Mouse (Mus musculus) cerebellum, adult 9-11 months (tissue): ENCODE results near the gene Crim1.
"Not testable (repeated sequence)": the region's sequence is repeated elsewhere in the genome, so short reads cannot be mapped to it uniquely, and the experiment has no call there.

ENCODE experiments used
- DNase-seq: peaks from one replicate; pipeline ENCODE4 v3.0.0; 2022

Gene Crim1

DNA sequence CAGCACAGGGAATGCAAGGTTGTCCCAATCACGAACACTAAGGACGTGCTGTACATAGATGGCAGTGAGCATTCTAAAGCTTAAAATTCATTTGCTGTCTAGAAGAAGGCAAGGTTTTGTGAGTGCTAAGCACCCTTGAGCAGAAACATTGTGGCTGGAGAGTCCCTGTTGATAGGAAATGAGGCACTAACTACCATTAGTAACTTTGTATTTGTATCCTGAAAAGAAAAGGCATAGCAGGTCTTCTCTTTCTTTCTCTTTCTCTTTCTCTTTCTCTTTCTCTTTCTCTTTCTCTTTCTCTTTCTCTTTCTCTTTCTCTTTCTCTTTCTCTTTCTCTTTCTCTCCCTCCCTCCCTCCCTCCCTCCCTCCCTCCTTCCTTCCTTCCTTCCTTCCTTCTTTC, 53.5 kb downstream of the Crim1 start:
- not testable (repeated sequence) for DNase-seq

DNA sequence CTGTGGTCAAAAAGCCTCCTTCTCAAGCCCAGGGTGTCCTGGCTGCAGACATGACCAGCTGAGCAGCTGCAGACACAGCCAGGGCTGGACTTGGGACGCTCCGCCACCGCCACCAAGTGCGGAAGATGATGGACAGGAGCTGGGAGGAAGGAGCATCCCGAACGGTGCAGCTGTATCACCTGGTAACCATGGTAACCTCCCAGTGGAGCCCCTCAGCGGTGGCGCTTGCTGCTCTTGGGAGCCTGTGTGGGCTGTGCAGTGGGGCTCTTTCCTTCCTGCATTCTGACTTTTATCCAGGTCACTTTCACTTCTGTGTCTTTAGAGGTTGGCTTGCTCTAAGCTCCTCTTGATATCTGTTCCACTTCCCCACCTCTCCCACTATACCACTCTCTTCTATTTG, 54.2 kb downstream of the Crim1 start:
- no peak for DNase-seq

DNA sequence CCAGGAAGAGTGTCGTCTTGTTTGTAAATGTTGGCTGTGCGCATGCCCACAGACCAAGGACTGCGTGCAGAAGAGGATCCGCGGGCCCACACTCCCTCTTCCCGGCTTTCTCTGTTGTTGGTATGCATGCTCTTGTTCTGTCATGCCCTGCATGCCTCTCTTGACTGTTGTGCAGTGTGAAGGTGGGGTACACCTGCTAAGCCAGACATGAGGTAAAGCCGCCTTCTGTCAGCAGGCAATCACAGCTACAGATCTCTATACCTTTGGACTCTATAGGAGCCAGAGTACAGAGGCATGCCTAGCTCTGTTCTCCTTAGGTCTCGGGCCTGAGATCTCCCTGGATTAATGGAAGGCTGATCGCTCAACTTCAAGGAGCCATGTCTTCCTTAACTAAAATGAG, 55.7 kb downstream of the Crim1 start:
- DNase-seq, result no peak

DNA sequence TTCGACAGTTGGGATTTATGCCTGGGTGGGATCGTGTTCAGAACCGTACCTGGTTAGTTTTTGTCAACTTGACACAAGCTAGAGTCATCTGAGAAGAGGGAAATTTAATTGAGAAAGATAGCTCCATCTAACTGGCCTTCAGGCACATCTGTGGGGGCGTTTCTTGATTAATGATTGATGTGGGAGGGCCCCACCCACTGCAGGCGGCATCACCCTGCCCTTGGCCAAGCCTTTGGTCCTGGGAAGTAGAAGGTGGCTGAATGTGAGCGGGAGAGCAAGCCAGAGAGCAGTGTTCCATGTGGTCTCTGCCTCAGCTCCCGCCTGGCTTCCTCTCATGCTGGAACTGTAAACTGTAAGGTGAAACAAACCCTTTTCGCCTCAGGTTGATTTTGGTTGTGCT, 56.5 kb downstream of the Crim1 start:
- DNase-seq, result no peak

DNA sequence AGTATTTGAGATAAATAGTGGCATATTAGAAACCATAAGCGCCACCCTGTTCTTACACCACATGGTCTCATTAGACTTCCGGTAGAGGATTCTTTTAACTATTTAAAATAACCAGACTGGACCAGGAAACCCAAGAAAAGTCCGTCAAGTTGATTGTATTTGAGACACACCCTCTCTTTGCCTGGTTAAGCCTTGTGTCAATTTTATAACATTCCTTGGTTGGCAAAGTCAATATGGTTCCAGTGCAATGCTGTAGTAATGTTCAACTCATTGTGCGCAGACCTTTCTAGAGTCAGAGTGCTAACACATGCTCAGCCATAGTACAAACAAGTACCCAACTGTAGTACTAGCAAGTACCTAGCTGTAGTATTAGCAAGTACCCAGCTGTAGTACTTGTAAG, 61.6 kb downstream of the Crim1 start:
- DNase-seq, result no peak

DNA sequence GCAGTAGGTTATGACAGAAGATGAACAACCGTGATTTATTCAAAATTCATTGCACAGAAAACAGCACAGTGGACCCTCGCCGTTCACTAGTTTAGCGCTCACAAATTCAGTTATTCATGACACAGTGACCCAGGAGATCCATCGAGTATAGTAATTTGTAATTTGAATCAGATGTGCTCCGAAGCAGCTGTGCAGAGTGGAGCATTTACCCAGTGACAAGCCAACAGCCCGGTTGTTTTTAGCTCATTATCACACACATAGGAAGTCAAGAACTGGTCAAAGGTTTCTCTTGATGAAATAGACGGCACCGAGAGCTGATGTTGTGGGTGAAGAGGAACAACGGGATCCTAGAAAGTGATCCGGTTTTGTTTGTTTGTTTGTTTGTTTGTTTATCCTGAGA, 64.1 kb downstream of the Crim1 start:
- no peak for DNase-seq

DNA sequence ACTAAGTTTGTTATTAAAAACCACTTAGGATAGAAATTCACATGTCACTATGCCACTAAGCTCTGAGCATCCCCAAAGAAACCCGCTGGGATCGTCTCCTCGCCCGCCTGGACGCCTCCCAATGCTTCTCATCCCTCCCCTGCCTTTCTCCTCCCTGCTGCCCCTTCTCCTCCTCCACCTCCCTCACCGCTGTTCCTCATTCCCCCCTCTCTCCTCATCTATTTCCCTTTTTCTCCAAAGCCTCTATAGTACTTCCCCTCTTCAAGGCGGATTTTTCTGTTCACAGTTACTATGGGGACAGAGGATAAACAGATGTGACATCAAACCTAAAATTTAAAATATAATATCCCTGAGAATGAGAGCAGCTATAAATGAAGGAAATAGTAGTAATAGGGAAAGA, 65.1 kb downstream of the Crim1 start:
- no peak for DNase-seq

DNA sequence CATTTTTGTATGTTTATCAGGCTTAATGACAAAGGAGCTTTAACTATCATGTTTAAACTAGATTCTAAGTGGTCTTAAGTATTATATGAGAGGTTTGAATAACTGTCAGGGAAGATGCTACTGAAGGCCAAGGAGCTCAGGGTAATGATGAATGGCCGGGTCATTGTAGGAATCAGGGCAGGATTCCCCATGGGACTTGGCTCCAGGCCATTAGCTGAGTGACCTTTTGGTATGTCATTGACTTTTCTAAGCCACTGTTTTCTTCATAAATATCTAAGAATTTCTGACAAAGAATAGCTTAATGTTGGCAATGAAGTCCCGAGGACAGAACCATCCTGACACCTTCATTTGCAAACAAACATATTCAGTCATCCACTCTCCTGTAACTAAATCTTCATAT, 66.2 kb downstream of the Crim1 start:
- no peak for DNase-seq

DNA sequence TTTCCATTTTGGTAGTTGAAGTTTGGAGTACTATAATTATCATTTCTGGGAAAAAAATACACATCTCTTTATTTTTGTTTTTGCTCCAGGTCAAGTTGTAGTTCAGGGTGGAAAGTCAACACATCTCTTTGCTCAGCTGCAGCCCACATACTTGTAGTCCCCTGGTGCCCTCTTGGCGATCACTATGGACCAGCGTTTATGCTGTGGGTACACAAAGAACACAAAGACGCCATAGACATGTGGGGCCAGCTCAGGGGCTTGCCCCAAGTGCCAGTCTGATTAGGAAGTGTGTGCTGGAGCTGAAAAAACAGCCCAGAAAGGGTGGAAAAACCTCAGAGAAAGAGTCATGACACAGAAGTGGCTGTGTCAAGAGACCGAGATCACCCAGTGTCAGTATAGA, 68.5 kb downstream of the Crim1 start:
- no peak for DNase-seq

DNA sequence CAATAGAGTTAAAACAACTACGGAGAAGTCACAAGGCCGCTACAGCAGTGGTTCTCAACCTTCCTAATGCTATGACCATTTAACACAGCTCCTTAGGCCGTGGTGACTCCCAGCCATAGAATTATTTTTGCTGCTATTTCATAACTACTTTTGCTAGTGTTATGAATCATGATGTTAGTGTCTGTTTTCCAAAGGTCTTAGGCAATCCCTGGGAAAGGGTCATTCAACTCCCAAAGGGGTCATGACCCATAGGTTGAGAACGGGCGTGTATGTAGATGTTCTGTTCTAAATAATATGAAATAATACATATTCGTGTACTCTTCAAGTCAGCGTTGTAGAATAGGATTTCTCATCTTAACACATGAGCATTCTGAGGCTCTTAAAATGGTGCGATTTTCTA, 69.3 kb downstream of the Crim1 start:
- no peak for DNase-seq

DNA sequence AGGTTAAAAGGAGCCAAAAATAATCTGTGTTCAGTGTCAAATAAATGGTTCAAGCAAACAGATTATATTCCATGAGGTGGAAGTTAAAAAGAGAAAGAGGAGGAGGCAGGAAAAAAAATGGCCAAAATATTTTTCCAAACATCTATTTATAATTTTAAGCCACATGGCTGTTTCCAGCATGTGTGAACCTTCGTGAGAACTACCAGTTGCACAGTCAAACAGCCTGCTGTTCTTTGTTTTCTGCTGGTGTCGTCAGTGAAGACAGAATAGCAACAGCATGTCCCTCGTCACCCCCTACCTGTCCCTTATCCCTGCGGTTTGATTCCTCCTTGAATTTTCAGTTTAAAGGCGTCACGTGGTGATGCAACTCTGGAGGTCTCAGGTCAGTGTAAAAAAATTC, 70.0 kb downstream of the Crim1 start:
- DNase-seq, result no peak

DNA sequence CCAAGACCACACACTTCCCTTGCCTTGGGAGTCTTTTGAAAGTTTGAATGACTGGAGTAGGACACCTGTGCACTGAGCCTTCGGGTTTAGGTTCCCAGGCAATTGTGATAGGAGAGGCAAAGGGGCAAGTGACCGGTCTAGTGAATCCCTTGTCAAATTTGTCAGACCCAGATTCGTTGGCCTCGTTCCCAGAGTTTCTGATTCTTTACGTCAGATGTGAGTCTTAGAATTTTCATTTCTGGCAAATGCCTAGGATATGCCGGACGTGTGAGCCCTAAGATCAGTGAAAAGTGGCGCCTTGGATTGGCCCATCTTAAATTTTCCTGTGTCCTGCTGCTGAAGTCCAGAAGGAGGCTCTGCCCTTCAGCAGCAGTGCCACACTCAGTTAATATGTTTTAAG, 71.7 kb downstream of the Crim1 start:
- DNase-seq, result no peak

DNA sequence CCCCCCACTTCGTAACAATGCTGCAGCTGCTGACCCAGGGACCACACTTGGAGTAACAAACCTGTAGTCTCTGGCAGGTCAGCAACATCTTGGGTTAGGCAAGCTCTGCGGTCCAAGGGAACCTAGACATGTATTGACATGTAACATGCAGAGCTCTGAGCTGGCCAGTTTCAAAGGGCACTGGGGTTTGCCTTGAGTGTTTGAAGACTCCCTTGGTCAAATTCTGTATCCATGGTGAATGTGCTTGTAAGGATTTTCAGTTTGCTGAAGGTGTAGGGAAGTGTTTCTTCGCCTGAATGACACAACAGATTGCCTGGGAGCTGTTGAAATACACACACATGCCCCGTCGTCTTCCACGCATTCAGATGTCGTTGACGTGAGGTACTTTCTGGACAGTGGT, 72.1 kb downstream of the Crim1 start:
- no peak for DNase-seq

DNA sequence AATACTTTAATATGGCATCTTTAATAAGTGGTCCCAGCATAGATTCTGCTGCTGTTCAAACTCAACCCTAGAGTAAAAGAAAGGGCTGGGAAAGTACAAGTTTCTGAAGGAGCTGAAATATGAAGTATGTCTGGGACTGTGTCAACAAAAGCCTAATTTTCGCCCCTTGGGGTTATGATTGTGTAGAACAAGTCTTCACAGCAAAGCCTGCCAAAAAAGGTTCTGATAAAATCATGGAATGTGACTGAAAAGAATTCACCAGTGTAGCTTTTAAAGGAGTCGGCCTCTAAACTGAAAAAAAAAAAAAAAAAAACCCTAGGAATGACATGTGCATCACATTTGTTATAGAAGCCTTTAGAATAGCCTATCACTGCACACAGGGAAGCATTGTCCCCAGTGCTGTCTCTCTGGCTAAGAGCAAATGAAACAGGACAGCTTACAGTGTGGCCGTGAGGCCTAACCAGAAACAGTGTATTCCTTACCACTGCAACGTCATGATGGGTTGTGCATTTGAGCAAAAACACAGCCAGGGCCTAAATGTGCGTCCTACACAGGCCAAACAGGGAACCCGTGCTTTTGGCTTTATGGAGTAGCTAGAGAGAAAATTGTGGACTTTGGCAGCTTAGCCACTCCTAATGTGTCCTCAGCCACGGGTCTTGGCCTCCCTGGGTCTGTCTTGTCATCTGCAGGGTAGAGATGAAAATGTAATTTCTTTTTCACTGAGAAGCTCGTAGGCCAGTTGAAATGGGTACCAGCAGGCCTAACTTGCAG, 72.8 kb downstream of the Crim1 start:
- no peak for DNase-seq

DNA sequence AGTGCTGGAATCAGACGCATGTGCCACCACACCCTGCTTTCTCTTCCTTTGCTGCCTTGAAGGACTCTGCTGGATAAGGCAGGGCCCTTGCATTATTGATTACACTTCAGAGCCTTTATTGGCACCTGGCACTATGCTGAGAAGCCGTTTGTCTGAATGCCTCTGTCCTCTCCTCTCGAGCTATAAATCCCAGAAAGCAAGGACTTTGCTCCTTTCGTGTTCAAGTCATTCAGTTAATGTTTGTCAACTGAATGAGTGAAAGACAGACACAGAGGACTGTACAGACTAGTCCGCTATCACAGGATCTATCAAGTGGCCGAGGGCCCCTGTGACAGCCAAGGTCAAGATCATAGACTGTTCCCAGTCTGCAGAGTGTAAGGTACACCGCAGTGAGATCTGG, 73.8 kb downstream of the Crim1 start:
- DNase-seq, result no peak

DNA sequence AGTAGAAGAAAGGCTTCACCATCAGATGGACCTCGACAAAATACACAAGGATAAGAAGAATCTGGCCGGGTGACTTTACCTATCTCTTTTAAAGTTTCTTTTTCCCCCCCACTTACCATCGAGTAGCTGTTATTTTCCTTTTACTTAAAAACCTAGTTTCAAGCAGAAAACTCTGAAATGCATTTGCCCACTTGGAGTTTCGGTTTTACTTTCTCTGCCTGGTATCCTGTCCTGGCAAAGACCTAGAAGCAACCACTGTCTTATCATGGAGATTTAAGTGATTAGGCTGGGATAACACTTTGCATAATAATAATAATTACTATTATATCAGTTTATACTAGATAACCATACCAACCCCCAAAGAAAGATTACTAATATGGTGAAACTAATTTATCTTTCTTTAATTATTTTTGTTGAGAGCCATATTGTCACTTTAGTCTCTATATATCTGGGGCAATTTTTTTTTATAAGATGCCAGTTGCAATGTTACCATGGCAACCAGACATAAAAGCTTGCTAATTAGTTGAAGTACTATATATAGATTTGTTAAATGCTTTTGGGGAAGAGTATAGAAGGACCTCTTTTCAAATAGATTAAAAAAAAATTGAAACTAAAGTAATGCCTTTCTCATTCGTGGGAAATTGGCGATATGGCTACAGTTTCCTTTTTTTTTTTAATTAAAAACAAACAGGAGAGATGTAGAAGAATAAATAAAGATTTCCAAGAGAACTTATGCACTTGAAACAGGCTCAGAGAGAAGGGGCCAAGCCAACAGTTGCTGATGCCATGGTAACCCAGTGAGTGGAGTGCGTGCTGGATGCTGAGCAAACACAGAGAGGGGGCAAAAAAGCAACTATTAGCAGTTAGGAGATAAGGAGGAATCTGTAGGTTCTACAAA, 74.8 kb downstream of the Crim1 start:
- no peak for DNase-seq

DNA sequence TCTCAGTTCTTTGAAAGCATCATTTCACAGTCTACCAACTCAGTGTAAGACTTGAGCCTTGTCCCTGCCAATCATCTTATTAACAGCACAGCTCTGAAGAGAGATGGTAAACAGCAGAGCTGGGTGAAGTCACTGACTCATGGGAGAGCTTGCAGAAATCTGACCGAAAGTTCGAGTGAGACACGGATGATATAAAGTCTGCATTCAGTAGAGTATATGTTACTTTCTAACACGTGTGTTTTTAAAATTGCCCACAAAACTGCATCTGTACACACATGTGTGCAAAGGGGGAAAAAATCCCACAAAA, 75.4 kb downstream of the Crim1 start:
- no peak for DNase-seq

DNA sequence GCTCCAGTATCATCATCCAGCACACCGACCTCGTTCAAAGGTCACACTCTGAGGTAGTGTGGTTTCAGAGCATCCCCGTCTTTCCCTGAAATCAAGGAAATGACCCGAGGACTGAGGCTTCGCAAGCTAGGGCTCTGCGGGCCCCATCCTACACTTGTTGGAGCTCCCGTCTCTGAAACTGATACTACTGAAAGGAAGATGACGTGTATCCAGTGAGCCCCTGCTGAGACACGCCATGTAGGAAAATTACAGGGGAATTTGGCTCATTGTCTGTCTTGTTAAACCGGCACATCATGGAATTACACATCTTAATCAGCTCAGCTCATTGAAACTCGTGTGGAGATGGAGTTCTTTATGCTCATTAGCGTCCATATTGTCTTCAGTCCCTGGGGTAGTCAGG, 79.1 kb downstream of the Crim1 start:
- DNase-seq, result no peak

DNA sequence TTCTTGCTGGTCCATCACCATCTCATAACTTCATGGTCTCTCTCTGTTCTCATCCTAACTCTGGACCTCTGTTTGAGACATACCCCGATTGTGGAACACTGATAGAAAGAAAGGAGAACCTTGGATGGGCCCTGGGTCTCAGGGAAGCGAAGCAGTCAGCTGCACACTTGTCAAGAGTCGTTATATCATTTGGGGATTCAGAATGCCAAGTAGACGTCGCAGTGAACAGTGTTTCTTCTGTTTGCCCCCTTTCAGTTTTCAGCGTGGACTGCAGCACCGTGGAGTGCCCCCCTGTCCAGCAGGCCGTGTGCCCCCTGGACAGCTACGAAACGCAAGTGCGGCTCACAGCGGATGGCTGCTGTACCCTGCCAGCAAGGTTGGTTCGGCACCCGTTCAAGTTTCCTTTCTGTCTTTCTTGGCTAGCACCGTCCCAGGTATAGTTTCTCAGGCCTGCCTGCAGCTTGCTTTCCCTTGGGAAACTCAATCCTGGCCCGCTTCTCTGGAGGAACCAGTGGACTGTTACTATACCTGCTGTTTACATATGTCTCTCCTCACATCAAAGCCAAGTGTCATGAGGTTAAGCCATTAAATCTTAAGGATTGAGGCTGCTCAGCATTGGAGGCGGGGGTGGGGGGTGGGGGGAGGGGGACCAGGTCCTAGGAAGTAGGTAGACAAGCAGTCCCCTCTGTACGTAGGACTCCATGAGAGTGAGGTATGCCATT, 81.1 kb downstream of the Crim1 start:
- DNase-seq, result peak; percentile 36

DNA sequence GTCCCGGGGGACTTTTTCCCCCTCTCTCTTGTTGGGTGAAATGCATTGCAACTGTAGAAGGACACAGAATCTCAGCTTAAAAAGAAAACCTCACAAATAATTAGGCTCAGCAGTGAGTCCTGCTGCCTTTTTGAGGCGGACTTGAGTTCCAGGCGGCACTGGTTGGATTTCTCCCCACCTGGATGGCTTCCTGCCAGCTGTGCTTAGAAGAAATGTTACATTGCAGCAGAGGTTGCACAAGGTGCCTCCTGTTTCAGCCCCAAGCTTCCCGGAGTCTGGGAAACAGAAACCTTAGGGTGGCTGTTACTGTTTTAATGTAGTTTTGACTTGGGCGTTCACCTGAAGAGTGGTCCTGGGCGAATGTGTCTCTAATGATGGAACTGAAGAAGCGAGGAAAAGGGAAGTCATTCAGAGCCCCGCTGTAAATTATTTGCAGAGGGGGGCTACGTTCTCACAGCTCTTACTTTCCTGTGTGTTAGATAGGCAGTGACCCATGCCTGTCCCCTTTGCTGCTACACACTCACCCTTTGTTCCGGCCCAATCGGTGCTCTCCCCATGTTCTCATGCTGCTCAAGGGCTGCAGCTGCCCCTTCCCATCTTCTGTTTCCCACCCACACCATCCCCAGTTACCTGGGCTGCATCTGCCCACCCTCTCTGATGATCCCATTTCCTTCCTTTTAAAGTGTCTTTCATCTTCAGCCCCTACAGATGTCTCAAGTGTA, 83.4 kb downstream of the Crim1 start:
- DNase-seq, result no peak

DNA sequence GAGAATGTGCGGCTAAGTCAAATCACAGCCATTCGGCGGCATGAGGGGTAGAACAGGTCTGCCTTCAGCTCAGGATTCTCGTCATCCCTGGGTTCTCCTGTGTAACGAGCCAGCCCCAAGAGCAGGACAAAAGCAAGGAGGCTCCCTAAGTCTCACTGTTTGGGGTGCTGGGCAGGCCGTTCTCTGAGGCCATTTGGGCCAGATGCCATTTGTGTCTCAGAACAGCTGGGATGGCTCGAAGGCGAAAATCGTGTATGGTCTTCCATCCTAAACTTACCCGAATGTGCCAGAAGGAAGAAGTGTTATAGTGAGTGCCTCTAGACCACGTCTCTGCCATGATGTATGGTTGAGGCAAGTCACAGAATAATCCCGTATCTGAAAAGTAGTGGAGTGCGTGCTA, 86.0 kb downstream of the Crim1 start:
- no peak for DNase-seq

DNA sequence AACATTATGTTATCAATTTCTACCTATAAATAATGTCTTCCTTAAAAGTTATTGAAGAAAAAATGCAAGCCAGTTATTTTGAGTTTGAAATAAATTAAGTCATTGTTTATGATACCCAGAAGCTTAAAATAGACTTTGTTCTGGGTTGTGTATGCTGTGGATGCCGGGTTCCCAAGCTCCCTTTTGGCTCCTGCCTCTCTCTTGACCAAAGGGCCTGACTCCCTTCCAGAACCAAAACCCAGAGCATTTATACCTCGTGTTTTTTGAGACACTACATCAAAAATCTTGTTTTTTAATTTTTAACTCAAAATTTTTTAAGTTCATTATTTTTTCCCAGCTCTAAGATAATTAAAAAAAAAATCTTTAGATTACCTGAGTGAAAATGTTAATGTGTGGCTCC, 87.3 kb downstream of the Crim1 start:
- no peak for DNase-seq

DNA sequence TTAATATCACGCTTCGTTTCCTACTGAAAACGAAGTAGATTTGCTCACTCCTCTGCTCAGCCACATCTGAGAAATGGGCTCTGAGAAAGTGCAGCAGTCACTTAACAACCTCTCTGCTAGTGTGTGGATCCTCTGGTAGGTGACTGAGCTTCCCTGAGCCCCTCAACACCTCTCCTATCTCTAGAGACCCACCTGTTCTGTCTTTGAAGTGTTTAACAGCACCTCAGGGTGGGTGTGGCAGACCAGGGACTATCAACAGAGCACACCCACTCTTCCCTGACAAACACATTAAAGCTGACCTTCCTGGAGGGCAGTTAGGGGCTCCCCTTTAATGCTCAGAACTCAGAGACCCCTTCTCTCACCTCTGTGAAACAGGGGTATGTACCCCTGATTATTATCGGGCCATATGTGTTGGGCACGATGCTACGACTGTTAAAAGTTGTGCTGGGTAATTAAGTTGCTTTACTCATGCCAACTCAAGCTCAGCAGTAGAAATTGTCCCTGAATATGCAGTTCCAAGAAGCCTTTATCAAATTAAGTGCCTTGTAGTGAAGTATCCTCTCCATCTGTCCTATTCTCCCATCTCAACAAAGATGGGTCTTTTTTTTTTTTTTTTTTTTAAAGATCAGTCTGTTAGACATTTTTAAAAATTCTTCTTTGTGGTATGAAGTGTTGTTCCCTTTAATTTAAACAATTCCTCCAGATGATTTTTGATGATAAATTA, 90.3 kb downstream of the Crim1 start:
- DNase-seq, result no peak
